Mouse (Mus musculus): ENCODE measurements around the gene Olfr750.

- TF ChIP-seq POLR2A (IDR thresholded peaks at IDR 0.05; ENCODE audit: insufficient read depth, low read depth, low read length) (no peak), CTCF (IDR thresholded peaks at IDR 0.05) (no peak), EP300 (IDR thresholded peaks at IDR 0.05; ENCODE audit: insufficient read depth, low read depth, low read length) (no peak)
Measured at GRCm38 (mm10) chr14:51024820-51025219, 49.4 kb downstream of the Olfr750 start.
